Mouse (Mus musculus): ENCODE data around the gene Rnf166. TPM values are rescaled to one million over a fixed set of nuclear protein-coding genes. Genes with fewer than 3 reads are reported as not detected.

Gene Rnf166
- 65.9 and 69.4 TPM in 2 replicates for polyA plus RNA-seq (2012; rRNA removed)

GRCm38 (mm10) chr8:122475580-122476320 is at the start of gene Rnf166, which contains the start of gene Ctu2:
Gene Rnf166, minus strand, starts transcription at chr8:122476064.
Gene Ctu2, plus strand, starts transcription at chr8:122476143.
- peaks cover 18% of the 10 kb centered on the region for H3K4me1 ChIP-seq (ENCODE audit: control insufficient read depth, insufficient read depth, low read length)
- TF ChIP-seq CTCF (IDR thresholded peaks at IDR 0.05; ENCODE audit: borderline replicate concordance, insufficient read depth, low read depth, low read length), result no peak
- peak; percentile 61 for TF ChIP-seq POLR2A (IDR thresholded peaks at IDR 0.05; ENCODE audit: borderline replicate concordance, insufficient read depth, low read length)
- H3K27me3 ChIP-seq (ENCODE audit: control insufficient read depth, insufficient read depth, low read length), result no peaks in the 10 kb centered on the region
- H3K4me3 ChIP-seq (replicated peaks; ENCODE audit: insufficient read depth, low read depth, low read length), result peak within 1 kb of the TSS; percentile 82
- peak within 1 kb of the TSS; percentile 81 for H3K27ac ChIP-seq (ENCODE audit: insufficient read depth, low read length)
- WGBS, result under 1% methylated on average over 102 of the region's 103 CpGs
- peak; percentile 92 to 94 for DNase-seq

- Histone ChIP-seq H3K4me3 (replicated peaks; ENCODE audit: insufficient read depth, low read depth, low read length) (no peak overlapping the region), H3K27ac (ENCODE audit: insufficient read depth, low read length) (no peak overlapping the region), H3K4me1 (ENCODE audit: control insufficient read depth, insufficient read depth, low read length) (0 out of 2 replicates have a peak, but pooled peaks cover 14% of the 10 kb centered on the region), H3K27me3 (ENCODE audit: control insufficient read depth, insufficient read depth, low read length) (no peaks in the 10 kb centered on the region)
- whole genome bisulfite sequencing, result 86% methylated on average over 6 of the region's 6 CpGs
- TF ChIP-seq CTCF (IDR thresholded peaks at IDR 0.05; ENCODE audit: borderline replicate concordance, insufficient read depth, low read depth, low read length) (no peak), POLR2A (IDR thresholded peaks at IDR 0.05; ENCODE audit: borderline replicate concordance, insufficient read depth, low read length) (no peak)
- no peak for DNase-seq
These were observed 49.1 kb upstream of the Rnf166 start for GRCm38 (mm10) chr8:122525004-122525403.

GRCm38 (mm10) chr8:122524506-122524905 is 48.6 kb upstream of the Rnf166 start:
- Histone ChIP-seq H3K27ac (ENCODE audit: insufficient read depth, low read length) (no peak overlapping the region), H3K4me1 (ENCODE audit: control insufficient read depth, insufficient read depth, low read length) (0 out of 2 replicates have a peak, but pooled peaks cover 14% of the 10 kb centered on the region), H3K4me3 (replicated peaks; ENCODE audit: insufficient read depth, low read depth, low read length) (no peak overlapping the region), H3K27me3 (ENCODE audit: control insufficient read depth, insufficient read depth, low read length) (no peaks in the 10 kb centered on the region)
- peak in 1 of 2 experiments; percentile 22 for DNase-seq
- TF ChIP-seq POLR2A (IDR thresholded peaks at IDR 0.05; ENCODE audit: borderline replicate concordance, insufficient read depth, low read length) (no peak), CTCF (IDR thresholded peaks at IDR 0.05; ENCODE audit: borderline replicate concordance, insufficient read depth, low read depth, low read length) (no peak)
- 37% methylated on average over 6 of the region's 6 CpGs for WGBS

GRCm38 (mm10) chr8:122523652-122524360 is 47.9 kb upstream of the Rnf166 start:
- Histone ChIP-seq H3K27me3 (ENCODE audit: control insufficient read depth, insufficient read depth, low read length) (no peaks in the 10 kb centered on the region), H3K27ac (ENCODE audit: insufficient read depth, low read length) (no peak overlapping the region), H3K4me1 (ENCODE audit: control insufficient read depth, insufficient read depth, low read length) (0 out of 2 replicates have a peak, but pooled peaks cover 14% of the 10 kb centered on the region), H3K4me3 (replicated peaks; ENCODE audit: insufficient read depth, low read depth, low read length) (no peak overlapping the region)
- no peak for TF ChIP-seq POLR2A (IDR thresholded peaks at IDR 0.05; ENCODE audit: borderline replicate concordance, insufficient read depth, low read length)
- TF ChIP-seq CTCF (IDR thresholded peaks at IDR 0.05; ENCODE audit: borderline replicate concordance, insufficient read depth, low read depth, low read length), result no peak
- WGBS, result 11% methylated on average over 23 of the region's 23 CpGs
- peak in 1 of 2 experiments; percentile 37 for DNase-seq

GRCm38 (mm10) chr8:122522796-122523651 is 47.2 kb upstream of the Rnf166 start:
- WGBS, result 65% methylated on average over 14 of the region's 14 CpGs
- Histone ChIP-seq H3K27ac (ENCODE audit: insufficient read depth, low read length) (no peak overlapping the region), H3K27me3 (ENCODE audit: control insufficient read depth, insufficient read depth, low read length) (no peaks in the 10 kb centered on the region), H3K4me1 (ENCODE audit: control insufficient read depth, insufficient read depth, low read length) (0 out of 2 replicates have a peak, but pooled peaks cover 14% of the 10 kb centered on the region), H3K4me3 (replicated peaks; ENCODE audit: insufficient read depth, low read depth, low read length) (no peak overlapping the region)
- DNase-seq, result no peak
- TF ChIP-seq POLR2A (IDR thresholded peaks at IDR 0.05; ENCODE audit: borderline replicate concordance, insufficient read depth, low read length) (no peak), CTCF (IDR thresholded peaks at IDR 0.05; ENCODE audit: borderline replicate concordance, insufficient read depth, low read depth, low read length) (no peak)

- no peak for DNase-seq
- TF ChIP-seq CTCF (IDR thresholded peaks at IDR 0.05; ENCODE audit: borderline replicate concordance, insufficient read depth, low read depth, low read length) (no peak), POLR2A (IDR thresholded peaks at IDR 0.05; ENCODE audit: borderline replicate concordance, insufficient read depth, low read length) (no peak)
- Histone ChIP-seq H3K27ac (ENCODE audit: insufficient read depth, low read length) (no peak overlapping the region), H3K4me3 (replicated peaks; ENCODE audit: insufficient read depth, low read depth, low read length) (no peak overlapping the region), H3K27me3 (ENCODE audit: control insufficient read depth, insufficient read depth, low read length) (no peaks in the 10 kb centered on the region), H3K4me1 (ENCODE audit: control insufficient read depth, insufficient read depth, low read length) (0 out of 2 replicates have a peak, but pooled peaks cover 14% of the 10 kb centered on the region)
- 72% methylated on average over 11 of the region's 11 CpGs for WGBS
These were observed 44.7 kb upstream of the Rnf166 start for GRCm38 (mm10) chr8:122520611-122521010.

GRCm38 (mm10) chr8:122517541-122518190 is 41.8 kb upstream of the Rnf166 start:
- Histone ChIP-seq H3K27ac (ENCODE audit: insufficient read depth, low read length) (no peak overlapping the region), H3K4me3 (replicated peaks; ENCODE audit: insufficient read depth, low read depth, low read length) (no peak overlapping the region), H3K4me1 (ENCODE audit: control insufficient read depth, insufficient read depth, low read length) (no peaks in the 10 kb centered on the region), H3K27me3 (ENCODE audit: control insufficient read depth, insufficient read depth, low read length) (no peaks in the 10 kb centered on the region)
- DNase-seq, result no peak
- no peak for TF ChIP-seq POLR2A (IDR thresholded peaks at IDR 0.05; ENCODE audit: borderline replicate concordance, insufficient read depth, low read length)
- no peak for TF ChIP-seq CTCF (IDR thresholded peaks at IDR 0.05; ENCODE audit: borderline replicate concordance, insufficient read depth, low read depth, low read length)
- WGBS, result 39% methylated on average over 6 of the region's 6 CpGs

Measured in cerebellum, adult 2 months (tissue).